Mouse (Mus musculus) embryonic facial prominence, embryonic 11.5 days (tissue): ENCODE data around the gene Clasp1. TPM values are rescaled to one million over a fixed set of nuclear protein-coding genes. Genes with fewer than 3 reads are reported as not detected.
A peak's percentile ranks its signal among the peaks of the same experiment; 100 is the strongest.

Experiments used
- ATAC-seq: fragments of 200-750 bp; cut with Nextera tagmentation; replicated peaks from 2 replicates; pipeline ENCODE4 v1.8.0; 2017; ENCODE audit warnings: low read depth; ENCODE audit not compliant: insufficient number of reproducible peaks, low FRiP score, low TSS enrichment
- DNase-seq: peaks from one replicate; pipeline ENCODE4 v3.0.0-alpha.2; 2015; ENCODE audit warnings: low spot score
- H3K27ac ChIP-seq: fragments of 300-500 bp; sonication (generic); replicated peaks from 2 replicates; pipeline ENCODE4 v1.5.1; 2014; ENCODE audit warnings: mild to moderate bottlenecking, low read depth, low read length, control low read depth
- H3K27me3 ChIP-seq: fragments of 300-500 bp; sonication (generic); 2 replicates; pipeline ENCODE4 v1.6.1; 2014; ENCODE audit warnings: mild to moderate bottlenecking, low read length, moderate library complexity, mixed read lengths; ENCODE audit not compliant: control insufficient read depth, insufficient read depth
- H3K36me3 ChIP-seq: fragments of 300-500 bp; sonication (generic); replicated peaks from 2 replicates; pipeline ENCODE4 v1.6.1; 2014; ENCODE audit warnings: low read depth, mild to moderate bottlenecking, low read length, moderate library complexity, mixed read lengths; ENCODE audit not compliant: control insufficient read depth, insufficient read depth
- H3K4me1 ChIP-seq: fragments of 300-500 bp; sonication (generic); 2 replicates; pipeline ENCODE4 v1.6.1; 2014; ENCODE audit warnings: low read length, mixed read lengths; ENCODE audit not compliant: control insufficient read depth, insufficient read depth
- H3K4me2 ChIP-seq: fragments of 300-500 bp; sonication (generic); 2 replicates; pipeline ENCODE4 v1.6.1; 2014; ENCODE audit warnings: low read depth, mild to moderate bottlenecking, control low read depth, low read length, moderate library complexity
- H3K4me3 ChIP-seq: fragments of 300-500 bp; sonication (generic); 2 replicates; pipeline ENCODE4 v1.5.1; 2014; ENCODE audit warnings: low read depth, low read length, control low read depth
- H3K9ac ChIP-seq: fragments of 300-500 bp; sonication (generic); replicated peaks from 2 replicates; pipeline ENCODE4 v1.6.1; 2014; ENCODE audit warnings: mild to moderate bottlenecking, control low read depth, low read length
- H3K9me3 ChIP-seq: fragments of 300-500 bp; sonication (generic); replicated peaks from 2 replicates; pipeline ENCODE4 v1.6.1; 2016; ENCODE audit warnings: mild to moderate bottlenecking, low read length, inconsistent platforms, mixed read lengths; ENCODE audit not compliant: control insufficient read depth
- WGBS: fragments of 180-500 bp; shearing (Covaris S2); extraction: QIAGEN DNeasy Blood & Tissue Kit; methylation state at CpG from one replicate; pipeline ENCODE4 v1.1.7; 2014; 5-methylcytosine and 5-hydroxymethylcytosine counted together
- polyA plus RNA-seq: library from polyadenylated mRNA; unstranded; fragments of >200 nt; fragmentation: Nextera tagmentation; extraction: Ambion mirVana; gene quantifications from 2 replicates; pipeline ENCODE4 v1.2.1, GENCODE M21; 2014

Gene Clasp1
- polyA plus RNA-seq, result 57.7 and 62.2 TPM in 2 replicates

GRCm38 (mm10) chr1:118388757-118389453, at the start of gene Clasp1:
Clasp1 (plus strand) TSS chr1:118389058.
- under 1% methylated on average over 44 of the region's 44 CpGs for WGBS
- ATAC-seq (peak; percentile 98), DNase-seq (peak; percentile 96)
- Histone ChIP-seq H3K4me2 (peak within 1 kb of the TSS; percentile 71), H3K4me1 (no peaks in the 10 kb centered on the region), H3K4me3 (peak within 1 kb of the TSS; percentile 97), H3K36me3 (no peaks in the 10 kb centered on the region), H3K9me3 (no peaks in the 10 kb centered on the region), H3K27me3 (no peaks in the 10 kb centered on the region), H3K9ac (peak within 1 kb of the TSS; percentile 95), H3K27ac (peak within 1 kb of the TSS; percentile 88)

DNA sequence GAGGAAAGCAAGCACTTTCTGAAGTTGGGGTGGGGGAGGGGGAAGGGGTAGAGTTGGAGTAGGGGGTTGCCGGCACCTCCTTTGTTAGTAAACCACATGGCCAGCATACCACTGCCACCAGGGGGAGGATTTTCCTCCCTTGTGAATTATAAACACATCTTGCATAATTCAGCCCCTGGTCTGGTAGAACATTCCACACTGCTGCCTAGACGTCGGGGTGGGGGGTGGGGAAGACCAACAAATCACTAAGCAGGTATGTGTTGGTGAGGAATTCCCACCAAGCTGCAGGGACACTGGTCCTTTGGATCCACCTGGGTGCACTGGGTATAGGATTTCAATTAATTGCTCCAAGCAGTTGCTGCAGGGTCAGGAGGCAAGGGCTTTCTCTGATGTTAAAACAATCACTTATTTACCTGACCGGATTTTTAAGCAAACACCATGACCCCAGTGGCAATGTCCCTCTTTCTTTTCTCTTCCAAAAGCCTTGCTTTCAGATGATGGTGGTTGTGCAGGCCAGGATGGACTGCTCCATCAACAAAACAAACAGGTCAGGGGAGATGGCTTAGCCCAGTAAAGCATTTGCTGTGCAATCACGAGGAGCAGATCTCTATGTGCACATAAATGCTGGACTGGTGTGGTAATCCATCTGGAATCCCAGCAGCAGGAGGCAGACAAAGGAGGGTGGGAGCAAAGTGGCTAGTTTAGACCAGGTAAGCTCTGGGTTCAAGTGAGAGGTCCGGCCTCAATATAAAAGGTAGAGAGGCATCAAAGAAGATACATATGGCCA, 45.0 kb upstream of the Clasp1 start:
- no peaks in the 10 kb centered on the region for H3K4me1 ChIP-seq
- H3K27me3 ChIP-seq, result no peaks in the 10 kb centered on the region
- H3K4me2 ChIP-seq, result no peak overlapping the region
- no peak overlapping the region for H3K27ac ChIP-seq
- no peaks in the 10 kb centered on the region for H3K9me3 ChIP-seq
- no peak overlapping the region for H3K9ac ChIP-seq
- WGBS, result 28% methylated on average over 6 of the region's 6 CpGs
- no peak for ATAC-seq
- no peak overlapping the region for H3K4me3 ChIP-seq
- peak; percentile 50 for DNase-seq
- H3K36me3 ChIP-seq, result no peaks in the 10 kb centered on the region

DNA sequence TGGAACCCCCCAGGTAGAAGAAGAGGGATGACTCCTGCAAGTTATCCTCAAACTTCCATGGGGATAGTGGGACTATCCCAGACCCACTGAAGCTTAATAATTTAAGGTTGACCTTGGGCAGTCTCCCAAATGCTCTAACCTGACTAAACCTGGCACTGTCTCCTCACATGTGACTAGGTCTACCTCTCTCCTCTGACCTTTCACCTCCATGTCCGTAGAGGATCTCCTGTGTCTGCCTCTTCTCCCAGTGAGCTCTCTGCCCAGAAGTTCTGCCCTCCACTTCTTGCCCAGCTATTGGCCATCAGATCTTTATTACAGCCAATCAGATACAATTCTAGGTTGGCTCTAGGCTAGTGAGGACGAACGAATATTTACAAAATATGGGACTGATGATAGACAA, 38.9 kb upstream of the Clasp1 start:
- Histone ChIP-seq H3K4me3 (no peak overlapping the region), H3K27me3 (no peaks in the 10 kb centered on the region), H3K9me3 (no peaks in the 10 kb centered on the region), H3K4me2 (no peak overlapping the region), H3K36me3 (no peaks in the 10 kb centered on the region), H3K4me1 (no peaks in the 10 kb centered on the region), H3K9ac (no peak overlapping the region), H3K27ac (no peak overlapping the region)
- ATAC-seq (no peak), DNase-seq (no peak)
- 78% methylated on average over 3 of the region's 3 CpGs for WGBS

- Histone ChIP-seq H3K4me2 (no peak overlapping the region), H3K27me3 (no peaks in the 10 kb centered on the region), H3K4me3 (no peak overlapping the region), H3K27ac (no peak overlapping the region), H3K4me1 (no peaks in the 10 kb centered on the region), H3K36me3 (no peaks in the 10 kb centered on the region), H3K9ac (no peak overlapping the region), H3K9me3 (no peaks in the 10 kb centered on the region)
- ATAC-seq (no peak), DNase-seq (no peak)
- 80% methylated on average over 6 of the region's 6 CpGs for WGBS
Observed at GRCm38 (mm10) chr1:118359071-118359761, 29.6 kb upstream of the Clasp1 start.

GRCm38 (mm10) chr1:118367970-118368369, 20.9 kb upstream of the Clasp1 start:
- Histone ChIP-seq H3K4me2 (no peak overlapping the region), H3K36me3 (no peaks in the 10 kb centered on the region), H3K4me3 (no peak overlapping the region), H3K27ac (no peak overlapping the region), H3K9ac (no peak overlapping the region), H3K4me1 (no peaks in the 10 kb centered on the region), H3K9me3 (no peaks in the 10 kb centered on the region), H3K27me3 (no peaks in the 10 kb centered on the region)
- ATAC-seq (no peak), DNase-seq (no peak)
- WGBS, result 90% methylated on average over 1 of the region's 1 CpGs

DNA sequence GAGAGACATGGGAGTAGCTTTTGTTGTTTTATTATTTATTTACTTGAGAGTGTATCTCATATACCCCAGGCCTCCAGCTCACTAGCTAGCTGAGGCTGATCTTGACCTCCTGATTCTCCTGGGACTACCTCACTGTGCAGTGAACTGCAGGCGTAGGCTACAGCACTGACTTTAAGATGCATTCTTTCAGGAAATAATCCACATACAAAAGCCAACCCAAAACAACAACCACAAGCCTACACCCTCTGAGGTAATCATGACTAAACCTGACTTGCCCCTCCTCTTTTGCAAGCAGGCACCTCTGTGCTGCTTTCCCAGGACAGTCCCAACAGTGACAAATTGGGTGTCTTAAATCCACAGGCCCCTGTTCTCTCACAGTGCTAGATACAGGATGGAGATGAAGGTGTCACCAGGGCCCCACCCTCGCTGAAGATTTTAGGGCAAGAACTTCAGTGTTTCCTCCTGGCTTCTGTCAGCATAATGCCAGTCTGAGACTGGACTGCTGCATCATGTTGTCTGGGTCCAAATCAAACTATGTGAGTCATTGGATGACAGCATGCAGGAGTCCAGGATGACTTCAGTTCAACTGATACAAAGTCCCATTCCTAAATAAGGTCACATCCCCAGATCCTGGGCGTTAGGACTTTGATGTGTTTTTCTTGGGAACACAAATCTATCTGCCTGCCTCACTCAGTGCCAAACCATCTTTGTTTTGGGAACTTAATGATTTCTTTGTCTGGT, 20.0 kb upstream of the Clasp1 start:
- no peaks in the 10 kb centered on the region for H3K9me3 ChIP-seq
- no peaks in the 10 kb centered on the region for H3K36me3 ChIP-seq
- DNase-seq, result no peak
- WGBS, result 68% methylated on average over 3 of the region's 3 CpGs
- H3K4me1 ChIP-seq, result no peaks in the 10 kb centered on the region
- H3K4me2 ChIP-seq, result no peak overlapping the region
- ATAC-seq, result no peak
- no peaks in the 10 kb centered on the region for H3K27me3 ChIP-seq
- H3K27ac ChIP-seq, result no peak overlapping the region
- H3K4me3 ChIP-seq, result no peak overlapping the region
- no peak overlapping the region for H3K9ac ChIP-seq

- Histone ChIP-seq H3K36me3 (no peaks in the 10 kb centered on the region), H3K9ac (no peak overlapping the region), H3K4me2 (no peak overlapping the region), H3K27me3 (no peaks in the 10 kb centered on the region), H3K9me3 (no peaks in the 10 kb centered on the region), H3K4me1 (no peaks in the 10 kb centered on the region), H3K27ac (no peak overlapping the region), H3K4me3 (no peak overlapping the region)
- DNase-seq (no peak), ATAC-seq (no peak)
- WGBS, result 55% methylated on average over 5 of the region's 5 CpGs
Observed at GRCm38 (mm10) chr1:118377784-118378183, 11.1 kb upstream of the Clasp1 start.
